Mouse (Mus musculus): ENCODE measurements around the gene Card9.

Gene Card9

DNA sequence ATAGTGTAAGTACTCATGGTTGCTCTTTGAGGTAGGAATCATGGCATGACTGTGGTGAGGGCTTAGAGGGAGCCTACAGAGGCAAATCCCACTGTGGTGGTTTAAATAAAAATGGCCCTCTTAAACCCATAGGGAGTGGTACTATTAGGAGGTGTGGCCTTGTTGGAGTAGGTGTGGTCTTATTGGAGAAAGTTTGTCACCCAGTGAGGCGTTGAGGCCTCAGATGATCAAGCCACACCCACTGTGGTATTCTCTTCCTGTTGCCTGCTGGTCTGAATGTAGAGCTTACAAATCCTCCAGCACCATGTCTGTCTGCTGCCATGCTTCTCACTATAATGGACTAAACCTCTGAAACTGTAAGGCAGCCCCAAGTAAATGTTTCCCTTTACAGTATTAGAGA, 56.0 kb downstream of the Card9 start:
- DNase-seq (ENCODE audit: low read depth, low spot score), result no peak

Measured in c-Kit-negative CD71-positive TER-119-positive erythroid progenitor cells, embryonic 14.5 days (primary cell).